Mouse (Mus musculus) intestine, embryonic 16.5 days (tissue): ENCODE measurements around the gene Fbn1. TPM values are rescaled to one million over a fixed set of nuclear protein-coding genes. Genes with fewer than 3 reads are reported as not detected.

Experiments
- ATAC-seq: fragments of 200-750 bp; cut with Nextera tagmentation; 2 replicates; pipeline ENCODE4 v1.8.0; 2017; ENCODE audit warnings: moderate TSS enrichment, moderate library complexity
- H3K27ac ChIP-seq: fragments of 300-500 bp; sonication (generic); 2 replicates; pipeline ENCODE4 v1.5.1; 2014; ENCODE audit warnings: mild to moderate bottlenecking, low read length
- H3K27me3 ChIP-seq: fragments of 300-500 bp; sonication (generic); replicated peaks from 2 replicates; pipeline ENCODE4 v1.6.1; 2014; ENCODE audit warnings: low read length, control low read depth, mixed read lengths; ENCODE audit not compliant: control insufficient read depth, insufficient read depth
- H3K36me3 ChIP-seq: fragments of 300-500 bp; sonication (generic); 2 replicates; pipeline ENCODE4 v1.6.1; 2014; ENCODE audit warnings: low read length, control low read depth; ENCODE audit not compliant: control insufficient read depth, insufficient read depth
- H3K4me1 ChIP-seq: fragments of 300-500 bp; sonication (generic); 2 replicates; pipeline ENCODE4 v1.6.1; 2014; ENCODE audit warnings: low read length, control low read depth, mixed read lengths; ENCODE audit not compliant: control insufficient read depth, insufficient read depth
- H3K4me2 ChIP-seq: fragments of 300-500 bp; sonication (generic); 2 replicates; pipeline ENCODE4 v1.6.1; 2014; ENCODE audit warnings: low read depth, low read length, control low read depth
- H3K4me3 ChIP-seq: fragments of 300-500 bp; sonication (generic); 2 replicates; pipeline ENCODE4 v1.5.1; 2014; ENCODE audit warnings: mild to moderate bottlenecking, low read length
- H3K9ac ChIP-seq: fragments of 300-500 bp; sonication (generic); 2 replicates; pipeline ENCODE4 v1.6.1; 2014; ENCODE audit warnings: low read depth, low read length
- H3K9me3 ChIP-seq: fragments of 300-500 bp; sonication (generic); 2 replicates; pipeline ENCODE4 v1.6.1; 2016; ENCODE audit warnings: low read length, control low read depth; ENCODE audit not compliant: control insufficient read depth
- WGBS: fragments of 180-500 bp; shearing (Covaris S2); extraction: QIAGEN DNeasy Blood & Tissue Kit; methylation state at CpG from one replicate; pipeline ENCODE4 v1.1.7; 2014; 5-methylcytosine and 5-hydroxymethylcytosine counted together
- polyA plus RNA-seq: library from polyadenylated mRNA; unstranded; fragments of >200 nt; fragmentation: Nextera tagmentation; extraction: Ambion mirVana; gene quantifications from 2 replicates; pipeline ENCODE4 v1.2.1, GENCODE M21; 2015

Gene Fbn1
- polyA plus RNA-seq, 1 experiment from 2014 or later, result 12.6 TPM

GRCm38 (mm10) chr2:125251781-125252180, 256.0 kb downstream of the Fbn1 start:
- Histone ChIP-seq H3K9ac (no peak overlapping the region), H3K4me1 (0 out of 2 replicates have a peak, but pooled peaks cover 6% of the 10 kb centered on the region), H3K27me3 (no peaks in the 10 kb centered on the region), H3K36me3 (peaks cover 14% of the 10 kb centered on the region), H3K4me3 (no peak overlapping the region), H3K27ac (no peak overlapping the region), H3K9me3 (peaks cover 3% of the 10 kb centered on the region; the same call in 1 of the 2 replicates), H3K4me2 (no peak overlapping the region)
- 87% methylated on average over 4 of the region's 4 CpGs for WGBS
- ATAC-seq, result no peak

Other genes starting within 250 kb of the Fbn1 start
- gene Gm9913, start 2.9 kb downstream of the Fbn1 start, polyA plus RNA-seq, result 0.16 and 0.51 TPM in 2 replicates
- gene Cep152, start 117.1 kb upstream of the Fbn1 start, polyA plus RNA-seq, result 3.5 and 3.7 TPM in 2 replicates
- gene Eid1, start 165.1 kb upstream of the Fbn1 start, polyA plus RNA-seq, result 72.0 and 73.2 TPM in 2 replicates
- gene Shc4, start 216.2 kb upstream of the Fbn1 start, polyA plus RNA-seq, result 1.7 and 1.8 TPM in 2 replicates